Mouse (Mus musculus) kidney, embryonic 15.5 days (tissue): ENCODE data around the gene Rrp12. TPM values are rescaled to one million over a fixed set of nuclear protein-coding genes. Genes with fewer than 3 reads are reported as not detected.
"Not testable (repeated sequence)": the region's sequence is repeated elsewhere in the genome, so short reads cannot be mapped to it uniquely, and the experiment has no call there.

ENCODE experiments used
- ATAC-seq: fragments of 200-750 bp; cut with Nextera tagmentation; replicated peaks from 2 replicates; pipeline ENCODE4 v1.8.0; 2017; ENCODE audit warnings: moderate TSS enrichment; ENCODE audit not compliant: low FRiP score
- H3K27ac ChIP-seq: fragments of 300-500 bp; sonication (generic); 2 replicates; pipeline ENCODE4 v1.5.1; 2015; ENCODE audit warnings: mild to moderate bottlenecking, inconsistent platforms
- H3K27me3 ChIP-seq: fragments of 300-500 bp; sonication (generic); 2 replicates; pipeline ENCODE4 v1.6.1; 2015; ENCODE audit warnings: inconsistent platforms
- H3K36me3 ChIP-seq: fragments of 300-500 bp; sonication (generic); 2 replicates; pipeline ENCODE4 v1.6.1; 2015; ENCODE audit warnings: inconsistent platforms
- H3K4me1 ChIP-seq: fragments of 300-500 bp; sonication (generic); 2 replicates; pipeline ENCODE4 v1.6.1; 2015; ENCODE audit warnings: inconsistent platforms
- H3K4me2 ChIP-seq: fragments of 300-500 bp; sonication (generic); 2 replicates; pipeline ENCODE4 v1.6.1; 2015; ENCODE audit warnings: moderate library complexity, mild to moderate bottlenecking, inconsistent platforms
- H3K4me3 ChIP-seq: fragments of 300-500 bp; sonication (generic); replicated peaks from 2 replicates; pipeline ENCODE4 v1.5.1; 2015; ENCODE audit warnings: mild to moderate bottlenecking, inconsistent platforms
- H3K9ac ChIP-seq: fragments of 300-500 bp; sonication (generic); 2 replicates; pipeline ENCODE4 v1.6.1; 2015; ENCODE audit warnings: mild to moderate bottlenecking, inconsistent platforms
- H3K9me3 ChIP-seq: fragments of 300-500 bp; sonication (generic); replicated peaks from 2 replicates; pipeline ENCODE4 v1.6.1; 2016; ENCODE audit warnings: inconsistent platforms
- WGBS: fragments of 180-500 bp; shearing (Covaris S2); methylation state at CpG from one replicate; pipeline ENCODE4 v1.1.7; 2015; ENCODE audit warnings: mixed read lengths; 5-methylcytosine and 5-hydroxymethylcytosine counted together
- polyA plus RNA-seq: library from polyadenylated mRNA; unstranded; fragments of >200 nt; fragmentation: Nextera tagmentation; extraction: Ambion mirVana; gene quantifications from 2 replicates; pipeline ENCODE4 v1.2.1, GENCODE M21; 2015

Gene Rrp12
- polyA plus RNA-seq, 1 experiment from 2014 or later: 18.8 TPM

GRCm38 (mm10) chr19:41914592-41914882 is 18.6 kb upstream of the Rrp12 start:
- H3K9me3 ChIP-seq, H3K27ac ChIP-seq, ATAC-seq, H3K9ac ChIP-seq, H3K27me3 ChIP-seq: not testable (repeated sequence)
- peak overlapping the region; percentile 86 for H3K4me2 ChIP-seq
- peaks cover 24% of the 10 kb centered on the region for H3K4me1 ChIP-seq
- H3K4me3 ChIP-seq: peak overlapping the region; percentile 98
- peaks cover 49% of the 10 kb centered on the region for H3K36me3 ChIP-seq

- H3K9ac ChIP-seq: peak overlapping the region; percentile 93
- H3K27me3 ChIP-seq: no peaks in the 10 kb centered on the region
- no peak for ATAC-seq
- H3K9me3 ChIP-seq: no peaks in the 10 kb centered on the region
- 41% methylated on average over 6 of the region's 6 CpGs for WGBS
- H3K36me3 ChIP-seq: peaks cover 44% of the 10 kb centered on the region
- H3K4me3 ChIP-seq: peak overlapping the region; percentile 98
- H3K4me2 ChIP-seq: peak overlapping the region; percentile 86
- H3K27ac ChIP-seq: peak overlapping the region; percentile 94
- H3K4me1 ChIP-seq: peaks cover 24% of the 10 kb centered on the region
Observed at GRCm38 (mm10) chr19:41913774-41914591, 18.0 kb upstream of the Rrp12 start.

GRCm38 (mm10) chr19:41912121-41913080 is 16.4 kb upstream of the Rrp12 start:
- Histone ChIP-seq H3K9me3 (no peaks in the 10 kb centered on the region), H3K4me2 (peak overlapping the region; percentile 86), H3K27me3 (no peaks in the 10 kb centered on the region), H3K4me3 (peak overlapping the region; percentile 98), H3K27ac (peak overlapping the region; percentile 94), H3K4me1 (peaks cover 26% of the 10 kb centered on the region), H3K36me3 (peaks cover 36% of the 10 kb centered on the region), H3K9ac (peak overlapping the region; percentile 93)
- WGBS: under 1% methylated on average over 51 of the region's 53 CpGs
- ATAC-seq: peak; percentile 72

GRCm38 (mm10) chr19:41911178-41912073 is 15.5 kb upstream of the Rrp12 start, which contains the start of gene Pgam1:
Pgam1 (plus strand) TSS chr19:41911923.
- Histone ChIP-seq H3K36me3 (peaks cover 27% of the 10 kb centered on the region), H3K27me3 (no peaks in the 10 kb centered on the region), H3K9me3 (no peaks in the 10 kb centered on the region), H3K4me1 (peaks cover 32% of the 10 kb centered on the region), H3K27ac (peak within 1 kb of the TSS; percentile 94), H3K4me2 (peak within 1 kb of the TSS; percentile 86), H3K9ac (peak within 1 kb of the TSS; percentile 93), H3K4me3 (peak within 1 kb of the TSS; percentile 98)
- WGBS: 4% methylated on average over 53 of the region's 54 CpGs
- peak; percentile 95 for ATAC-seq

GRCm38 (mm10) chr19:41910396-41910795 is 14.4 kb upstream of the Rrp12 start:
- ATAC-seq: no peak
- WGBS: 89% methylated on average over 2 of the region's 2 CpGs
- no peak overlapping the region for H3K9ac ChIP-seq
- H3K4me3 ChIP-seq: no peak overlapping the region
- peaks cover 18% of the 10 kb centered on the region for H3K36me3 ChIP-seq
- H3K9me3 ChIP-seq: no peaks in the 10 kb centered on the region
- H3K4me1 ChIP-seq: peaks cover 32% of the 10 kb centered on the region
- no peaks in the 10 kb centered on the region for H3K27me3 ChIP-seq
- peak overlapping the region; percentile 94 for H3K27ac ChIP-seq
- H3K4me2 ChIP-seq: no peak overlapping the region

GRCm38 (mm10) chr19:41908736-41909135 is 12.8 kb upstream of the Rrp12 start:
- Histone ChIP-seq H3K4me3 (no peak overlapping the region), H3K36me3 (0 out of 2 replicates have a peak, but pooled peaks cover 4% of the 10 kb centered on the region), H3K9me3 (no peaks in the 10 kb centered on the region), H3K9ac (no peak overlapping the region), H3K4me1 (peaks cover 19% of the 10 kb centered on the region), H3K27me3 (no peaks in the 10 kb centered on the region), H3K4me2 (no peak overlapping the region), H3K27ac (no peak overlapping the region)
- WGBS: 89% methylated on average over 3 of the region's 3 CpGs
- ATAC-seq: no peak

GRCm38 (mm10) chr19:41907079-41907760 is 11.2 kb upstream of the Rrp12 start:
- Histone ChIP-seq H3K4me3 (no peak overlapping the region), H3K27ac (no peak overlapping the region), H3K9ac (no peak overlapping the region), H3K4me1 (peaks cover 8% of the 10 kb centered on the region; the same call in 1 of the 2 replicates), H3K4me2 (no peak overlapping the region), H3K9me3 (no peaks in the 10 kb centered on the region), H3K27me3 (no peaks in the 10 kb centered on the region), H3K36me3 (no peaks in the 10 kb centered on the region)
- no peak for ATAC-seq
- 49% methylated on average over 8 of the region's 8 CpGs for WGBS

- WGBS: 66% methylated on average over 6 of the region's 6 CpGs
- no peaks in the 10 kb centered on the region for H3K27me3 ChIP-seq
- no peak overlapping the region for H3K9ac ChIP-seq
- H3K4me2 ChIP-seq: no peak overlapping the region
- H3K4me1 ChIP-seq: peaks cover 8% of the 10 kb centered on the region; the same call in 1 of the 2 replicates
- no peak overlapping the region for H3K4me3 ChIP-seq
- H3K36me3 ChIP-seq: no peaks in the 10 kb centered on the region
- no peak overlapping the region for H3K27ac ChIP-seq
- ATAC-seq: no peak
- no peaks in the 10 kb centered on the region for H3K9me3 ChIP-seq
Observed at GRCm38 (mm10) chr19:41906311-41907078, 10.5 kb upstream of the Rrp12 start.

- Histone ChIP-seq H3K36me3 (no peaks in the 10 kb centered on the region), H3K9ac (no peak overlapping the region), H3K4me1 (peaks cover 8% of the 10 kb centered on the region; the same call in 1 of the 2 replicates), H3K27ac (no peak overlapping the region), H3K4me3 (no peak overlapping the region), H3K4me2 (no peak overlapping the region), H3K9me3 (no peaks in the 10 kb centered on the region), H3K27me3 (no peaks in the 10 kb centered on the region)
- 77% methylated on average over 2 of the region's 2 CpGs for WGBS
- ATAC-seq: no peak
Observed at GRCm38 (mm10) chr19:41905246-41905645, 9.3 kb upstream of the Rrp12 start.

GRCm38 (mm10) chr19:41902848-41903593 is 7.0 kb upstream of the Rrp12 start:
- H3K9me3 ChIP-seq: no peaks in the 10 kb centered on the region
- H3K27ac ChIP-seq: no peak overlapping the region
- H3K36me3 ChIP-seq: no peaks in the 10 kb centered on the region
- no peak overlapping the region for H3K9ac ChIP-seq
- H3K4me3 ChIP-seq: no peak overlapping the region
- peaks cover 8% of the 10 kb centered on the region; the same call in 1 of the 2 replicates for H3K4me1 ChIP-seq
- no peaks in the 10 kb centered on the region for H3K27me3 ChIP-seq
- WGBS: 82% methylated on average over 10 of the region's 10 CpGs
- ATAC-seq: no peak
- H3K4me2 ChIP-seq: no peak overlapping the region
